Mouse (Mus musculus) stomach, postnatal 0 days (tissue): Measurements from ENCODE around the gene Snapin. TPM values are rescaled to one million over a fixed set of nuclear protein-coding genes. Genes with fewer than 3 reads are reported as not detected.
A peak's percentile ranks its signal among the peaks of the same experiment; 100 is the strongest.

Experiments
- ATAC-seq: fragments of 200-750 bp; cut with Nextera tagmentation; 2 replicates; pipeline ENCODE4 v1.8.0; 2017; ENCODE audit not compliant: low FRiP score, low TSS enrichment
- DNase-seq: peaks from one replicate; pipeline ENCODE4 v3.0.0-alpha.2; 2016; ENCODE audit warnings: low spot score
- H3K27ac ChIP-seq: fragments of 300-500 bp; sonication (generic); replicated peaks from 2 replicates; pipeline ENCODE4 v1.5.1; 2014; ENCODE audit warnings: mild to moderate bottlenecking, control low read depth
- H3K27me3 ChIP-seq: fragments of 300-500 bp; sonication (generic); 2 replicates; pipeline ENCODE4 v1.6.1; 2014; ENCODE audit warnings: low read length; ENCODE audit not compliant: control insufficient read depth, insufficient read depth
- H3K36me3 ChIP-seq: fragments of 300-500 bp; sonication (generic); 2 replicates; pipeline ENCODE4 v1.6.1; 2014; ENCODE audit warnings: low read length, mixed read lengths; ENCODE audit not compliant: control insufficient read depth, insufficient read depth
- H3K4me1 ChIP-seq: fragments of 300-500 bp; sonication (generic); replicated peaks from 2 replicates; pipeline ENCODE4 v1.6.1; 2014; ENCODE audit warnings: antibody characterized with exemption; ENCODE audit not compliant: control insufficient read depth, insufficient read depth
- H3K4me2 ChIP-seq: fragments of 300-500 bp; sonication (generic); replicated peaks from 2 replicates; pipeline ENCODE4 v1.6.1; 2014; ENCODE audit warnings: low read depth, mild to moderate bottlenecking, control low read depth, moderate library complexity
- H3K4me3 ChIP-seq: fragments of 300-500 bp; sonication (generic); 2 replicates; pipeline ENCODE4 v1.5.1; 2014; ENCODE audit warnings: low read depth, low read length, control low read depth
- H3K9ac ChIP-seq: fragments of 300-500 bp; sonication (generic); 2 replicates; pipeline ENCODE4 v1.6.1; 2014; ENCODE audit warnings: mild to moderate bottlenecking, low read length, control low read depth, mixed read lengths
- H3K9me3 ChIP-seq: fragments of 300-500 bp; sonication (generic); 2 replicates; pipeline ENCODE4 v1.6.1; 2016; ENCODE audit warnings: low read length; ENCODE audit not compliant: control insufficient read depth
- CTCF ChIP-seq: IDR thresholded peaks from 2 replicates; pipeline ENCODE4 v1.5.1; 2016; ENCODE audit warnings: antibody characterized with exemption, low read depth, mild to moderate bottlenecking, moderate library complexity
- EP300 ChIP-seq: optimal IDR thresholded peaks from 2 replicates; pipeline ENCODE3; 2016; ENCODE audit warnings: antibody characterized with exemption
- WGBS: fragments of 180-500 bp; shearing (Covaris S2); extraction: QIAGEN DNeasy Blood & Tissue Kit; methylation state at CpG from one replicate; pipeline ENCODE4 v1.1.7; 2014; 5-methylcytosine and 5-hydroxymethylcytosine counted together
- polyA plus RNA-seq: library from polyadenylated mRNA; unstranded; fragments of >200 nt; fragmentation: Nextera tagmentation; extraction: Ambion mirVana; gene quantifications from 2 replicates; pipeline ENCODE4 v1.2.1, GENCODE M21; 2015

Snapin gene
- polyA plus RNA-seq = 63.4 and 68.2 TPM in 2 replicates

DNA sequence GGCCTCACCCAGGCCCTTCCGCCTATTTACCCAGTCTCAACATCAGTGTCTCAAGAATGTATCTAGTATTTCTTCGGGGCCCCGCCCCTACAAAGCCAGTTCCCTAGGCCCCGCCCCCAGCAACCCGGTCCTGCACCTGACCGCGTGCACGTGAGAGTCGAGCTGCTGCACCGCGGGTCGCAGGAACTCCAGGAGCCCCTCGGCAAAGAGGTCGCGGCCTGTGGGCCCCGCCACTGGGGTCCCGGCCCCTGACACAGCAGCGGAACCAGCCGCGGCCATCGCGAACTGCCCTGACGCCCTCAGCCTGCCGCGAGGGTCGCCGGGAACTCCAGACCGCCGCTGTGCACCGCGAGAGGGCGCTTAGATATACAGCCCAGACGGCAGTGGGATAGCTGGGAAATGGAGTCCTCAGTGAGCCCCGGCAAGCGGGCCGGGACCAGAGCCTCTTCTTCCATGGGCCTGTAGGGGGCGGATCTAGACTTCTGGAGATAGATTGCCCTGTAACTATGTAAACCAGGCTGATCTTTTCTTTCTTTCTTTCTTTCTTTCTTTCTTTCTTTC is at the start of gene Snapin:
Gene Snapin, minus strand, starts transcription at position 338 of the 561 bp plus-strand sequence.
- under 1% methylated on average over 37 of the region's 37 CpGs for WGBS
- ATAC-seq = peak; percentile 98
- H3K27me3 ChIP-seq = no peaks in the 10 kb centered on the region

DNA sequence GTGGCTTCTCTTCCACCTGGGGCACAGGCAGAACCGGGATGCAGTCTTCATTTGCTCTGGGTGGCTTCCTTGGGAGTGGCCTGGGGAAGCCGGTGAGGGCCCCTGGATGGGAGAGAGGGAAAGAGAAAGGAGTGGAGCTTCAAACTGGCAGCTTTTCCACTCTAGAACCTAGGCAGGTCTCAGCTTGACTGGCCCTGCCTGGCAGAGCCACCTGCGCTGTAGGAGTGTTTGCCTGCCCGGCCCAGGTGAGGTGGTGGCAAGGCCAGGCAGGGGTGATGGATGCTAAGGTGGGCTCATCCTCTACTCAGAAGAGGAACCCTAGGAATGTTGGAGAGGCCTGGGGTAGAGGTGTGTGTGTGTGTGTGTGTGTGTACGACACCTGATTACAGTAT is 47.1 kb upstream of the Snapin start:
- Histone ChIP-seq H3K9ac (peak overlapping the region; percentile 63), H3K36me3 (no peaks in the 10 kb centered on the region), H3K27me3 (no peaks in the 10 kb centered on the region), H3K9me3 (no peaks in the 10 kb centered on the region), H3K4me2 (peak overlapping the region; percentile 68), H3K27ac (peak overlapping the region; percentile 95), H3K4me3 (peak overlapping the region; percentile 46), H3K4me1 (no peaks in the 10 kb centered on the region)
- no peak for TF ChIP-seq EP300
- TF ChIP-seq CTCF = no peak
- DNase-seq = no peak
- peak; percentile 54 for ATAC-seq
- 56% methylated on average over 5 of the region's 5 CpGs for WGBS

More for the DNA sequence above, at the start of gene Snapin:
- Histone ChIP-seq H3K4me2 (peak within 1 kb of the TSS; percentile 64), H3K4me3 (peak within 1 kb of the TSS; percentile 64), H3K27ac (peak within 1 kb of the TSS; percentile 85), H3K9ac (peak within 1 kb of the TSS; percentile 87), H3K36me3 (peaks cover 2% of the 10 kb centered on the region; the same call in 1 of the 2 replicates), H3K4me1 (no peaks in the 10 kb centered on the region; the same call in 1 of the 2 replicates), H3K9me3 (no peaks in the 10 kb centered on the region)
- TF ChIP-seq CTCF (peak; percentile 89), EP300 (no peak)
- peak; percentile 98 for DNase-seq

DNA sequence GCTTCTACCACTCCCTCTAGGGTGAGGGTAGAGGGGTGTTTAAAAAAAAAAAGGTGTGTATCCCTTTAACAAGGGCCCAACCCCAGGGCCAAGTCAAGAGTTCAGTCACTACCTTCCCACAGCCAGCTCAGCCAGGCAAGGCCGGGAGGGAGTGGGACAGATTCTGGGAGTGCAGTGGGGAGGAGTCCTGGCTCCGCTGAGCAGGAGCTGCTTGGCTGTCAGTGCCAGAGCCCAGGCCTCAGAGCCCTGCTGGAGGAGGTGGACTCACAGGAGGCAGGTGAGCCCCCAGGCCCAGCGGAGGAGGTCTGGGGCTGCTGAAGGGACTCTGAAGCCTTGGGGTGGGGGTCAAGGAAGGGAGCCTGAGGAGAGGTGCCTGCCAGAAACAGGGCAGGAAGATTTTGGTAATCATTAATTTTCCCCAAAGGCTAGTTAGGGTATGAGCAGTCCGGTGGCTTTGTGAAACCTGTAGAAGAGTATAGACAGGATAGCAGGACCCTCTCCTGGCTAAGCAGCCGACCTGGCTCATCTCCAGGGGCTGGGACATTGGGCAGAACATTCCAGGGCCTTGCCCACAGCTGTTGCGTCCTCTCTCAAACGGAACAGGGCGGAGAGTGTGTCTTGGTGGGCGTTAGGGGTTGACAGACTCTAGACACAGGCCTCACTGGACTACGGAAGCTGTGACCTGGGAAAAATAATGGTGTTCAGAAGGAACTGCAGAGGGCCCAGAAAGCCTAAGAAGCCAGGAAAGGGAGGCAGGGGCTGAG is 46.5 kb upstream of the Snapin start, which contains the start of gene S100a16:
Gene S100a16, plus strand, starts transcription at position 114 of the 764 bp plus-strand sequence.
- Histone ChIP-seq H3K4me3 (peak within 1 kb of the TSS; percentile 46), H3K4me1 (no peaks in the 10 kb centered on the region), H3K27me3 (no peaks in the 10 kb centered on the region), H3K4me2 (peak within 1 kb of the TSS; percentile 68), H3K36me3 (no peaks in the 10 kb centered on the region), H3K9ac (peak within 1 kb of the TSS; percentile 63), H3K27ac (peak within 1 kb of the TSS; percentile 95), H3K9me3 (no peaks in the 10 kb centered on the region)
- WGBS = 22% methylated on average over 10 of the region's 10 CpGs
- ATAC-seq = peak; percentile 90
- DNase-seq = peak; percentile 85
- TF ChIP-seq EP300 (no peak), CTCF (no peak; the same call in 1 of the 2 replicates)

DNA sequence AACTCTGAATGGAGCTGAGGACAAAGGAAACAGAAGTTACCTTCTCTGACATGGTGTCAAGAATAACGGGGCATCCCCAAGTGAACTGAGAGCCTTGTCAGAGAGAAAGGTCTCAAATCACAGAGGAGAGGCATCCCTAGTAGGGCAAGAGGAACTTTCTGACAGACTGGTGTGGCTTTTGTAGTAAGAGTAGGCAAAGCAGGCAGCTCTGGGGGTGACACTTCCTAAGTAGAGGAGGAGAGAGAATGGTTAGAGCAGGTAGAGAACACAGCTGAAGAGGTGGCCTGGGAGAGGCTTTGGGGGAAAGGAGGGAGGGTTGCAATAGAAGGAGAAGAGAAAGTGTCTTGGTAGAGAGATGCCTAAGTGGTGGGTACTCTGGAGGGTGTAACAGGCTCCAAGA is 44.6 kb upstream of the Snapin start:
- no peak for TF ChIP-seq CTCF
- no peaks in the 10 kb centered on the region for H3K9me3 ChIP-seq
- no peak overlapping the region for H3K9ac ChIP-seq
- no peak overlapping the region for H3K4me2 ChIP-seq
- no peaks in the 10 kb centered on the region for H3K36me3 ChIP-seq
- 70% methylated on average over 1 of the region's 1 CpGs for WGBS
- DNase-seq (no peak), ATAC-seq (no peak)
- H3K27ac ChIP-seq = no peak overlapping the region
- H3K4me1 ChIP-seq = no peaks in the 10 kb centered on the region
- no peaks in the 10 kb centered on the region for H3K27me3 ChIP-seq
- no peak overlapping the region for H3K4me3 ChIP-seq

DNA sequence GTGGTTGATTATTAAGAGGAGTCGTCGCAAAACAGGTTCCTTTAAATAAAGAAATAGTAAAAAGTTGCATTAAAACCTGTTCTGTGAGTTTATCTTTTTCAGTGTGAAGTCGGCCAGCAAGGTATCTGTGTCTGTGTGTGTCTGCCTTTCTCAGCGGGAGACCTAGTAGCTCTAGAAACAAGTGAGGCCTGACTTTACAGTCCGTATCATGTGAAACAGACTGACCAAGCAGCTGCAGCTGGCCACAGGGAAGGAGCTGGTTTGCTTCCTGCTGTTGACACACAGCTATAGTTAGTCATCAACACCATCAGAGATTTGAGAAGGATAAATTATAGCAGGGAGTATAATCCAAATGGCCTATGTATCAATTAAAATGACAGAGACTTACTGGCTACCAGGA is 40.9 kb upstream of the Snapin start:
- Histone ChIP-seq H3K36me3 (no peaks in the 10 kb centered on the region), H3K27me3 (no peaks in the 10 kb centered on the region), H3K27ac (peak overlapping the region; percentile 61; the same call in 1 of the 2 replicates), H3K4me1 (no peaks in the 10 kb centered on the region), H3K9me3 (no peaks in the 10 kb centered on the region), H3K4me3 (no peak overlapping the region), H3K4me2 (no peak overlapping the region), H3K9ac (no peak overlapping the region)
- 51% methylated on average over 5 of the region's 5 CpGs for WGBS
- TF ChIP-seq EP300 (no peak), CTCF (no peak)
- no peak for ATAC-seq
- no peak for DNase-seq
